ENCODE assay signal across 8 mouse cellular contexts in genomic region chr14:98958978-98959658, GRCm38 (mm10). TPM values are rescaled to one million over a fixed set of nuclear protein-coding genes. Genes with fewer than 3 reads are reported as not detected.
DNase-seq lines count a peak whose midpoint lies in the region; ATAC-seq lines count a peak whose summit lies in the region.

No protein-coding gene starts in this region.

- H3K9ac ChIP-seq in hindbrain, embryonic 11.5 days (ENCODE audit: low read depth, low read length) = no peak overlapping the region
- no peak overlapping the region for H3K9ac ChIP-seq in forebrain, embryonic 16.5 days (replicated peaks; ENCODE audit: low read depth, low read length)
- H3K9ac ChIP-seq in midbrain, embryonic 15.5 days = no peak overlapping the region

- no peaks in the 10 kb centered on the region for H3K27me3 ChIP-seq in hindbrain, embryonic 11.5 days (ENCODE audit: control insufficient read depth, insufficient read depth, low read length)
- H3K27me3 ChIP-seq in hindbrain, embryonic 10.5 days (ENCODE audit: insufficient read depth, poor library complexity, severe bottlenecking) = no peaks in the 10 kb centered on the region
- no peaks in the 10 kb centered on the region for H3K27me3 ChIP-seq in forebrain, embryonic 16.5 days (replicated peaks; ENCODE audit: control insufficient read depth, insufficient read depth, low read length)
- H3K27me3 ChIP-seq in midbrain, embryonic 15.5 days (replicated peaks) = no peaks in the 10 kb centered on the region

- H3K4me2 ChIP-seq in hindbrain, embryonic 11.5 days (replicated peaks; ENCODE audit: low read depth, low read length) = no peak overlapping the region
- no peak overlapping the region for H3K4me2 ChIP-seq in forebrain, embryonic 16.5 days (ENCODE audit: low read length)
- H3K4me2 ChIP-seq in midbrain, embryonic 15.5 days = no peak overlapping the region

- no peaks in the 10 kb centered on the region for H3K9me3 ChIP-seq in hindbrain, embryonic 11.5 days (ENCODE audit: control insufficient read depth, low read length)
- no peaks in the 10 kb centered on the region for H3K9me3 ChIP-seq in hindbrain, embryonic 10.5 days
- no peaks in the 10 kb centered on the region for H3K9me3 ChIP-seq in forebrain, embryonic 16.5 days (ENCODE audit: control insufficient read depth, low read length)
- H3K9me3 ChIP-seq in midbrain, embryonic 15.5 days = no peaks in the 10 kb centered on the region

- 73% methylated on average over 17 of the region's 17 CpGs for WGBS in hindbrain, embryonic 11.5 days
- WGBS in hindbrain, embryonic 10.5 days = 78% methylated on average over 17 of the region's 17 CpGs
- 65% methylated on average over 17 of the region's 17 CpGs for WGBS in forebrain, embryonic 16.5 days
- WGBS in midbrain, embryonic 15.5 days = 67% methylated on average over 17 of the region's 17 CpGs

- no peak overlapping the region for H3K27ac ChIP-seq in hindbrain, embryonic 11.5 days (ENCODE audit: low read depth, low read length)
- H3K27ac ChIP-seq in hindbrain, embryonic 10.5 days = no peak overlapping the region
- H3K27ac ChIP-seq in forebrain, embryonic 16.5 days (ENCODE audit: low read length) = no peak overlapping the region
- H3K27ac ChIP-seq in midbrain, embryonic 15.5 days = no peak overlapping the region

- H3K4me1 ChIP-seq in hindbrain, embryonic 11.5 days (replicated peaks; ENCODE audit: control insufficient read depth, insufficient read depth, low read length) = no peaks in the 10 kb centered on the region
- no peaks in the 10 kb centered on the region for H3K4me1 ChIP-seq in hindbrain, embryonic 10.5 days (replicated peaks)
- H3K4me1 ChIP-seq in forebrain, embryonic 16.5 days (replicated peaks; ENCODE audit: control insufficient read depth, insufficient read depth, low read length) = peaks cover 3% of the 10 kb centered on the region; the same call in 1 of the 2 replicates
- H3K4me1 ChIP-seq in midbrain, embryonic 15.5 days = peaks cover 5% of the 10 kb centered on the region; the same call in 1 of the 2 replicates

- H3K4me3 ChIP-seq in hindbrain, embryonic 11.5 days (ENCODE audit: low read depth, low read length) = no peak overlapping the region
- H3K4me3 ChIP-seq in hindbrain, embryonic 10.5 days = no peak overlapping the region
- no peak overlapping the region for H3K4me3 ChIP-seq in forebrain, embryonic 16.5 days (replicated peaks; ENCODE audit: low read length)
- H3K4me3 ChIP-seq in midbrain, embryonic 15.5 days = no peak overlapping the region

- peak; percentile 30 for DNase-seq in hindbrain, embryonic 11.5 days (ENCODE audit: low spot score)
- no peak for DNase-seq in hindbrain, embryonic 10.5 days (ENCODE audit: low spot score)
- DNase-seq in R1 (ENCODE audit: low read depth, low spot score) = peak; percentile 71
- no peak for DNase-seq in urinary bladder, adult 18-20 months (ENCODE audit: low spot score in 2 of 2)
- no peak for DNase-seq in gastrocnemius, postnatal 4 days (ENCODE audit: low spot score in 2 of 2)

- H3K36me3 ChIP-seq in hindbrain, embryonic 11.5 days (ENCODE audit: control insufficient read depth, insufficient read depth, low read length) = no peaks in the 10 kb centered on the region
- H3K36me3 ChIP-seq in hindbrain, embryonic 10.5 days = no peaks in the 10 kb centered on the region
- no peaks in the 10 kb centered on the region for H3K36me3 ChIP-seq in forebrain, embryonic 16.5 days (ENCODE audit: control insufficient read depth, insufficient read depth)
- H3K36me3 ChIP-seq in midbrain, embryonic 15.5 days (replicated peaks) = no peaks in the 10 kb centered on the region

- peak; percentile 74 for ATAC-seq in hindbrain, embryonic 11.5 days (ENCODE audit: low FRiP score)
- peak; percentile 50; the same call in 1 of the 2 replicates for ATAC-seq in forebrain, embryonic 16.5 days
- ATAC-seq in midbrain, embryonic 15.5 days (replicated peaks) = peak; percentile 86
- ATAC-seq in cerebellum, adult (ENCODE audit: insufficient number of reproducible peaks, low FRiP score, low TSS enrichment) = no peak

RNA-seq across cellular contexts. Expression of gene Rpl36a-ps1, which starts 35.0 kb away (rescaled TPM):
- 0.64 and 1.2 TPM in 2 replicates for polyA plus RNA-seq in hindbrain, embryonic 11.5 days (2014; fragmentation: Nextera tagmentation; extraction: Ambion mirVana)
- 1.8 TPM in 1 of 2 replicates, not detected in the other for polyA plus RNA-seq in hindbrain, embryonic 10.5 days (2016; fragmentation: Nextera tagmentation; extraction: Ambion mirVana)
- 0.88 TPM in 1 of 2 replicates, not detected in the other for polyA plus RNA-seq in forebrain, embryonic 16.5 days (2015; fragmentation: Nextera tagmentation; extraction: Ambion mirVana)
- not detected in 2 replicates for polyA plus RNA-seq in midbrain, embryonic 15.5 days (2015; fragmentation: Nextera tagmentation; extraction: Ambion mirVana)
- total RNA-seq in gastrocnemius, postnatal 4 days (2021) = 10 to 100 TPM in 1 of 2 experiments, 1 to 10 TPM in 1; 7.1 to 11.2 TPM

Comparison
In these comparisons a context has a peak if more than half of its experiments do, and no peak if none do; other contexts are left out.
1. DNase-seq: peak in hindbrain, embryonic 11.5 days (single experiment) and R1 (single experiment); none in hindbrain, embryonic 10.5 days (single experiment), urinary bladder, adult 18-20 months (0 of 2) and gastrocnemius, postnatal 4 days (0 of 2).